Mouse (Mus musculus) E14TG2a.4 (cell line): ENCODE measurements around the gene Zfyve21.

Experiments used
- H3K27me3 ChIP-seq: 2 replicates; pipeline ENCODE4 v1.6.1; 2014; ENCODE audit warnings: low read length, control low read depth; ENCODE audit not compliant: insufficient read depth
- H3K36me3 ChIP-seq: 2 replicates; pipeline ENCODE4 v1.6.1; 2014; ENCODE audit warnings: low read length, control low read depth; ENCODE audit not compliant: insufficient read depth
- H3K4me1 ChIP-seq: replicated peaks from 2 replicates; pipeline ENCODE4 v1.6.1; 2014; ENCODE audit warnings: low read depth, low read length, control low read depth
- H3K4me3 ChIP-seq: replicated peaks from 2 replicates; pipeline ENCODE4 v1.5.1; 2014; ENCODE audit warnings: mild to moderate bottlenecking, low read length
- H3K9me3 ChIP-seq: 2 replicates; pipeline ENCODE4 v1.6.1; 2014; ENCODE audit warnings: low read length, control low read depth
- CTCF ChIP-seq: conservative IDR thresholded peaks from 2 replicates; pipeline ENCODE4 v1.5.1; 2014; ENCODE audit warnings: low read length
- NANOG ChIP-seq: IDR thresholded peaks from 2 replicates; pipeline ENCODE4 v1.6.1; 2014; ENCODE audit warnings: borderline replicate concordance, low read length, mixed read lengths
- POU5F1 ChIP-seq: IDR thresholded peaks from 2 replicates; pipeline ENCODE4 v1.6.1; 2014; ENCODE audit warnings: low read length, borderline replicate concordance

Gene Zfyve21

GRCm38 (mm10) chr12:111820708-111821107, 6.7 kb downstream of the Zfyve21 start:
- Histone ChIP-seq H3K27me3 (no peaks in the 10 kb centered on the region), H3K4me1 (peaks cover 48% of the 10 kb centered on the region), H3K9me3 (no peaks in the 10 kb centered on the region), H3K36me3 (peaks cover 53% of the 10 kb centered on the region), H3K4me3 (no peak overlapping the region)
- TF ChIP-seq NANOG (no peak), POU5F1 (no peak), CTCF (no peak)

- TF ChIP-seq CTCF (no peak), POU5F1 (no peak), NANOG (no peak)
These were observed 8.0 kb downstream of the Zfyve21 start for GRCm38 (mm10) chr12:111821931-111822330.

GRCm38 (mm10) chr12:111827556-111827955, 13.6 kb downstream of the Zfyve21 start:
- no peaks in the 10 kb centered on the region for H3K9me3 ChIP-seq
- H3K27me3 ChIP-seq = no peaks in the 10 kb centered on the region
- peaks cover 95% of the 10 kb centered on the region for H3K36me3 ChIP-seq
- H3K4me1 ChIP-seq = peaks cover 4% of the 10 kb centered on the region; the same call in 1 of the 2 replicates
- TF ChIP-seq POU5F1 = no peak
- no peak for TF ChIP-seq CTCF
- TF ChIP-seq NANOG = no peak
- H3K4me3 ChIP-seq = no peak overlapping the region

More at GRCm38 (mm10) chr12:111821931-111822330, 8.0 kb downstream of the Zfyve21 start:
- Histone ChIP-seq H3K36me3 (peaks cover 65% of the 10 kb centered on the region), H3K9me3 (no peaks in the 10 kb centered on the region), H3K27me3 (no peaks in the 10 kb centered on the region), H3K4me1 (peaks cover 36% of the 10 kb centered on the region), H3K4me3 (no peak overlapping the region)

GRCm38 (mm10) chr12:111829447-111829846, 15.5 kb downstream of the Zfyve21 start:
- H3K4me1 ChIP-seq = peaks cover 8% of the 10 kb centered on the region; the same call in 1 of the 2 replicates
- peaks cover 95% of the 10 kb centered on the region for H3K36me3 ChIP-seq
- TF ChIP-seq CTCF = no peak
- TF ChIP-seq POU5F1 = no peak
- TF ChIP-seq NANOG = no peak
- no peaks in the 10 kb centered on the region for H3K27me3 ChIP-seq
- no peak overlapping the region for H3K4me3 ChIP-seq
- H3K9me3 ChIP-seq = no peaks in the 10 kb centered on the region

- no peak for TF ChIP-seq CTCF
- no peak for TF ChIP-seq POU5F1
- TF ChIP-seq NANOG = no peak
- Histone ChIP-seq H3K27me3 (no peaks in the 10 kb centered on the region), H3K36me3 (peaks cover 95% of the 10 kb centered on the region), H3K4me1 (peaks cover 8% of the 10 kb centered on the region; the same call in 1 of the 2 replicates), H3K4me3 (no peak overlapping the region), H3K9me3 (no peaks in the 10 kb centered on the region)
These were observed 16.0 kb downstream of the Zfyve21 start for GRCm38 (mm10) chr12:111829954-111830353.

GRCm38 (mm10) chr12:111830375-111830774, 16.4 kb downstream of the Zfyve21 start:
- Histone ChIP-seq H3K4me1 (peaks cover 8% of the 10 kb centered on the region; the same call in 1 of the 2 replicates), H3K9me3 (no peaks in the 10 kb centered on the region), H3K4me3 (no peak overlapping the region), H3K27me3 (no peaks in the 10 kb centered on the region), H3K36me3 (peaks cover 95% of the 10 kb centered on the region)
- TF ChIP-seq POU5F1 (no peak), NANOG (no peak), CTCF (no peak)

- no peak for TF ChIP-seq CTCF
- TF ChIP-seq POU5F1 = no peak
- TF ChIP-seq NANOG = no peak
- H3K9me3 ChIP-seq = no peaks in the 10 kb centered on the region
These were observed 18.7 kb downstream of the Zfyve21 start for GRCm38 (mm10) chr12:111832643-111833042.

GRCm38 (mm10) chr12:111833457-111833856, 19.5 kb downstream of the Zfyve21 start:
- Histone ChIP-seq H3K27me3 (no peaks in the 10 kb centered on the region), H3K4me1 (peaks cover 8% of the 10 kb centered on the region; the same call in 1 of the 2 replicates), H3K9me3 (no peaks in the 10 kb centered on the region), H3K4me3 (no peak overlapping the region), H3K36me3 (peaks cover 91% of the 10 kb centered on the region)
- TF ChIP-seq CTCF (no peak), NANOG (no peak), POU5F1 (no peak)

More at GRCm38 (mm10) chr12:111832643-111833042, 18.7 kb downstream of the Zfyve21 start:
- peaks cover 8% of the 10 kb centered on the region; the same call in 1 of the 2 replicates for H3K4me1 ChIP-seq
- H3K27me3 ChIP-seq = no peaks in the 10 kb centered on the region
- H3K4me3 ChIP-seq = no peak overlapping the region
- peaks cover 95% of the 10 kb centered on the region for H3K36me3 ChIP-seq
